Mouse (Mus musculus): ENCODE measurements at regions not wholly inside any gene's neighbourhood (a gene's known extent, or its start where the extent isn't known, plus 50 kb on each side); places are given as distances from the start of the nearest gene placed in this dataset.
"Not testable (repeated sequence)": the region's sequence is repeated elsewhere in the genome, so short reads cannot be mapped to it uniquely, and the experiment has no call there.

GRCm38 (mm10) chr8:37237306-37237705 lies 243.9 kb downstream of the AI429214 start:
- DNase-seq (ENCODE audit: low spot score), result no peak

GRCm38 (mm10) chr8:37239354-37239753 lies 245.9 kb downstream of the AI429214 start:
- DNase-seq (ENCODE audit: low spot score), result no peak

- DNase-seq (ENCODE audit: low spot score), result not testable (repeated sequence)
Measured at GRCm38 (mm10) chr8:37251234-37251633, 257.8 kb downstream of the AI429214 start.

- no peak for DNase-seq (ENCODE audit: low spot score)
Measured at GRCm38 (mm10) chr8:37291069-37291850, 297.9 kb downstream of the AI429214 start.

Measured in gastrocnemius, adult 18-20 months (tissue).